Mouse (Mus musculus): Measurements from ENCODE around the gene Adamtsl1. TPM values are rescaled to one million over a fixed set of nuclear protein-coding genes. Genes with fewer than 3 reads are reported as not detected.

Adamtsl1 gene
- total RNA-seq, 2 experiments from 2014 or later: not detected

DNA sequence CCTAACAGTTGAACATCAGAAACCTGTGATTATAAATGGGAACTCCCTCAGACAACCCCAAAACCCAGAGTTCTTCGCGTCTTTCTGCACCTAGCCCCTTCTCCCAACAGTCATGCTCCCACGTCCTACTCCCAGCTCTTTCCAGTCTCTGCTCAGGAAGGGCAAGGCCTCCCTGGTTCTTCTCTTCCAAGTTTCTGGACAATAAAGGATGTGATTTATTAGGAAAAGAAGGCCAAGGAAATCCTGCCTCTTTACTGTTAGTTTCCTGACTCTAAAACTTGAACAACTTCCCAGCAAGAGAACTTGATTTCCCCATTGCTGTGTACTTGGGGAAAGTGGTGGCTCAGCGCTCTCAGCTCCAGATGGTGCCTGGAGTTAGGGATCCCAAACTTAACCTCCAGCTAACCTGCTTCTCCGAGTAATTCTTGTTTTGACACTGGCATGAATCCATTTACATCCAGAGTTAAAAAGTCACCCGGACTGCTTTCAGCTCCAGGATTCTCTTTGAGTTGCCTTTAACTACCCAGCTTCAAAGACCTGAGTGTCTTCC is 823.3 kb downstream of the Adamtsl1 start:
- no peak for ATAC-seq (replicated peaks; ENCODE audit: low FRiP score, poor library complexity, severe bottlenecking)

DNA sequence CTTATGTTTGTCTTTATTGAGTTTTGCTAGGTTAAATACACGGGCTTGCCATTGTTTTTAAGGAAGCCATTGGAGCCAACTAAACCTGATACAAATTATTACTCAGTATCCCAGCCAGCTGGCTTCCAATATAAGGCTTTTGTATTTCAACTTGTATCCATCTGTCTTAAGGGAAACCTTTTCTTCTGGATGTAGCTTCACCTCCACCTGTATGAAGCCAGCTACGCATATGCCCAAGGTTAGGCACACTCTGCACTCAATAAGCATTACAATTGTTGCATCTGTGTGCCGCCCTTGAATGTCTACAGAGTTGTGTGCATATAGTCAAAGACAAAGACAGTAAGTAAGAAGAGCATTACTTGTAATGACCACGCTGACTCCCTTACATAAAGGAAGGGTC is 835.4 kb downstream of the Adamtsl1 start:
- ATAC-seq (replicated peaks; ENCODE audit: low FRiP score, poor library complexity, severe bottlenecking): no peak

- no peak for ATAC-seq (replicated peaks; ENCODE audit: low FRiP score, poor library complexity, severe bottlenecking)
Measured at GRCm38 (mm10) chr4:86352121-86352520, 838.1 kb downstream of the Adamtsl1 start.

DNA sequence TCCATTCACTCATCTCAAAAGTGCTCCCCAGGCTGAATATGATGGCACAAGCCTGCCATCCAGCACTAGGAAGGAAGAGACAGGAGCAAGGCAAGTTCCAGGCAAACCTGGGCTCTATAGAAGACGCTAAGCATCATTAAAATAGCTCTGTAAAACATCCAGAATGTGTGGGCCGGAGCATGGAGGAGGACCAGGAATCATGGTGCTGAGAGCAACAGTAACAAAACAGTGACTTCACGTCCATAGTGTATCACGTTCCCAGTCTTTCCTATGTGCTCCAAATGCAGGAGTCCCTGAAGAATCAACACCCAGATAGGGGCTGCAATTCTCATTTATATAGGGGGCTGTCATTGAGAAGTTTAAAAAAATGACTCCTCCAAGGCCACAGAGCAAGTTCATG is 839.6 kb downstream of the Adamtsl1 start:
- ATAC-seq (replicated peaks; ENCODE audit: low FRiP score, poor library complexity, severe bottlenecking): no peak

DNA sequence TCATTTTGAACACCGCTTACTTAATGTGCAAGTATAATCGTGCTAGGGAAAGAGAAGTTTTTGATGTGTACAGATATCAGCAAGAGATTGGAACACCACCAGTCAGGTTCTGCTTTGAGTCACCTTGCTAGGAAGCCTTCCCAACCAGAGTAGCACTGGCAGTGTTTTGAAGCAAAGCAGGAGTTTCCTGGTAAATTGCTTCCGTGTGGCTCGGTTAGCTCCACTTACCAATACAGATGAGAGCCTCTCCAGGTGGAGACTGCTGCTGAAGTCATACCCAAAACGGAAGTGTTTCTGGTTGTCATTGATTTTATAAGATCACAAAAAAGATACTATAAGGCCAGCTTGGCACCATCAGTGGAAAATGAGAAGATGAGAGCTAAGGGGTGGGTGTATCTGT is 845.4 kb downstream of the Adamtsl1 start:
- no peak for ATAC-seq (replicated peaks; ENCODE audit: low FRiP score, poor library complexity, severe bottlenecking)

DNA sequence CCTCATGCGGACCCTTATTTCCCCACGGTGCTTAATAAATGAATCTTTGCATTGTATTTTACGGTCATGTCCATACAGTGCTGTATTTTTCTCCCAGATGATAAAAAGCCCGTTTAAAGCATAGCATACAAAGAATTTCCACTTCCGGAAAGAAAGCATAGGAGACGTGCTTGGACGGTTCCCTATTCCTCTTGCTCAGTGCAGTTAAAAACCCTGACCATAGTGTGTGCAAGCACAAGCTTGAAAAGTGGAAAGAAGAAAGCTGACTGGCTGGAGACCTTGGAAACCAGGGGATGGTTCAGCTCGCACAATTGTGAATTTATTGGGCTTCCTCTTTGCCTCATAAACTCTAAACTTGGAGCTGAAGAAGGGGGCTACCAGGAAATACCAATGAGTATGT is 855.1 kb downstream of the Adamtsl1 start:
- no peak for ATAC-seq (replicated peaks; ENCODE audit: low FRiP score, poor library complexity, severe bottlenecking)

- no peak for ATAC-seq (replicated peaks; ENCODE audit: low FRiP score, poor library complexity, severe bottlenecking)
Measured at GRCm38 (mm10) chr4:86373166-86373565, 859.2 kb downstream of the Adamtsl1 start.

- no peak for ATAC-seq (replicated peaks; ENCODE audit: low FRiP score, poor library complexity, severe bottlenecking)
Measured at GRCm38 (mm10) chr4:86383124-86383523, 869.2 kb downstream of the Adamtsl1 start.

DNA sequence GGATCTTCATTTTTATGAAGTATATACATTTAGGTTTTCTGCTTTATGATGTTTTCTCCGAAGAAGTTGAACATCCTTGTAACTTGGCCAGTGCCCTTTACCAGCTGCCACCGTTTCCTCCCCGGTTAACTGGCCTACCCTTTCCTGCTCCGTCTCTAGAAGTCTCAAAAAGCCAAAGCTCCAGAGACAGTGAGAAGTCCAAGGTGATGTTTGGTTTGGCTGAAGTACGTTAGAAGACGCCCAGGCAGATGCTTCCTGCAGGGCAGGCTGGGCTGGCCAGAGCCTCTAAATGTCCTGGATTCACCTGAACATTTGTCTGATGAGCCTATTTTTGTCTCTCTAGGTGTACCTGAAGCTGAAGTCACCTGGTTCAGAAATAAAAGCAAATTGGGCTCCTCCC is 871.1 kb downstream of the Adamtsl1 start:
- no peak for ATAC-seq (replicated peaks; ENCODE audit: low FRiP score, poor library complexity, severe bottlenecking)

DNA sequence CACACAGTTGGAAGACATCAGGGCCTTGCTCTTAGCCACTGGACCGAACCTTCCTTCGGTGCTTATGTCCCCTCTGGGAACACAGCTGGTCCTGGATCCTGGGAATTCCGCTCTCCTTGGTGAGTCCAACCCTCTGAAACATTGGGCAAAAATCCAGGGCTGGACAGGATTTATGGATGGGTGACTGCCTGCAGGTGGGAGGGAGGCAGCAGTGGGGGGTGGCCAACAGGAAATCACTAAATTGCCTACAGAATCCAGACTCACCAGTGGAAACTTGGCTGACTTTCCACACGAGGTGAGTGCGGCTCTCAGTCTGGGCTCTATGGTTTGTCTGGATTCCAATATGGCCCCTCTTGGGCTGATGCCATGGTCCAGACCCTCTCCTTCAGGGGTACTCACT is 874.5 kb downstream of the Adamtsl1 start:
- ATAC-seq (replicated peaks; ENCODE audit: low FRiP score, poor library complexity, severe bottlenecking): no peak

GRCm38 (mm10) chr4:86391176-86391575 is 877.2 kb downstream of the Adamtsl1 start:
- no peak for ATAC-seq (replicated peaks; ENCODE audit: low FRiP score, poor library complexity, severe bottlenecking)

GRCm38 (mm10) chr4:86395636-86396035 is 881.7 kb downstream of the Adamtsl1 start:
- ATAC-seq (replicated peaks; ENCODE audit: low FRiP score, poor library complexity, severe bottlenecking): no peak

- ATAC-seq (replicated peaks; ENCODE audit: low FRiP score, poor library complexity, severe bottlenecking): no peak
Measured at GRCm38 (mm10) chr4:86396672-86397288, 882.8 kb downstream of the Adamtsl1 start.

DNA sequence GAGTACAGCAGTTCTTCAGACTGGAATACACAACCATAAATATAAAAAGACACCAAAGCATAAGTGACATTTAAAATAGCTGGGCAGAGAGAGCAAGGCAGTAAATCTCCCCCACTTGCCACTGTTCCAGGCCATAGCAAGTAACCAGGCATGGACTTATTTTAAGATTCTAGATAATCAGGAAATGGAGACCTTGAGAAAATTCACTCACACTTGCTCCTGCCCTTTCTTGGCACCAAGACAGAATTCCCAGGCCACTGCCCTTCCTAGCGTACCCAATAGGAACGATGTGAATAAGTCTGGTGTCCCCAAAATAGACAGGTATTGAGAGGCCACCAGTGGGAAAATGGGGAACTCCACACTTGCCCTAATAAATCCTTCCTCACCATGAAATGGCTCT is 883.5 kb downstream of the Adamtsl1 start:
- ATAC-seq (replicated peaks; ENCODE audit: low FRiP score, poor library complexity, severe bottlenecking): no peak

- no peak for ATAC-seq (replicated peaks; ENCODE audit: low FRiP score, poor library complexity, severe bottlenecking)
Measured at GRCm38 (mm10) chr4:86401116-86401515, 887.1 kb downstream of the Adamtsl1 start.

DNA sequence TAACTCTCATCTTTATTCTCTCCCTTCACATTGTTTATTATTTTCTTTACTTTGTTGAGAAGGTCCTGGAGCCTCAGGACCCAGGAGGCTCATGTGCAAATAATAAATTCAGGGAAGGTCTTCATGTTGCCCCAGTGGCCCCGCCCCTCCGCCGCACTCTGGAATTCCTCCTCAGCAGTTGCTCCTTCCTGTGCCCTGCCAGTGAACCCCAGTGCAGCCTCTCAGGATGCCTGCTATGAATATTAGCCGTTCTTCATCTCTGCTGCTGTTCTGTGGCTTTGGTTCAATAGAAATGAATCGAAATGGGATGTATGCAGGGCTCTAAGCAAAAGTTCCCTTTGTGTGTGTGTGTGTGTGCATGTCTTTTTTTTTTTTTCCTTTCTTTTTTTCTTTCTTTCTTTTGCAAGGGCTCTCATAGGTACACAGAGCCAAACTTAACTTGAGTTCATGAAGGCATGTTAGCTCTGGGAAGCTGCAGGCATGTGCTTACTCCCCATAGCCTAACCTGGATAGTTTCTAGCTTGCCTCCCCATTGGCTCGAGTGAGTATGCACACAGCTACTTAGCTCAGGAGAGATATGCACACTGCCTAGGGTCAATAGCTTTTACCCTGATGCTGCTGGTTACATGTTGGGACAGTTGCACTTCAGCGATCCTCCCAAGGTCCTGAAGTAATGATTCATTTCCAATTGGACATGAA is 892.7 kb downstream of the Adamtsl1 start:
- no peak for ATAC-seq (replicated peaks; ENCODE audit: low FRiP score, poor library complexity, severe bottlenecking)

- no peak for ATAC-seq (replicated peaks; ENCODE audit: low FRiP score, poor library complexity, severe bottlenecking)
Measured at GRCm38 (mm10) chr4:86407200-86407527, 893.2 kb downstream of the Adamtsl1 start.

DNA sequence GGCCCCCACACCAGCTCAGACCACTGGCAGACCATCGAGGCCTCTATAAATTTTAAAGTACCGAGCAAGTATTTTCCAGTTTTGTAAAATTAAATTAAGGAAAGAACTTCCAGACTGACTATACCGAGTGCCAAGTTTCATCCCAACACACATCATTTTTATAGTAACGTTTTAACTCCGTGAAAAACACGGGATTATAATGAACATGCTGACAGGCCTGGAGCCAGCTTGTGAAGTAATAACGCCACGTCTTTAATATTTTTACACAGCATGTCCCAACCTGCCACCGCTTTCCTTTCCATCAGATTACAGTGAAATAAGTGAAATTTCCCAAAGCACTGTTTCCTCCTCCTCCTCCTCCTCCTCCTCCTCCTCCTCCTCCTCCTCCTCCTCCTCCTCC is 894.4 kb downstream of the Adamtsl1 start:
- no peak for ATAC-seq (replicated peaks; ENCODE audit: low FRiP score, poor library complexity, severe bottlenecking)

- ATAC-seq (replicated peaks; ENCODE audit: low FRiP score, poor library complexity, severe bottlenecking): no peak
Measured at GRCm38 (mm10) chr4:86410946-86411345, 897.0 kb downstream of the Adamtsl1 start.

GRCm38 (mm10) chr4:86413388-86413787 is 899.4 kb downstream of the Adamtsl1 start:
- no peak for ATAC-seq (replicated peaks; ENCODE audit: low FRiP score, poor library complexity, severe bottlenecking)

DNA sequence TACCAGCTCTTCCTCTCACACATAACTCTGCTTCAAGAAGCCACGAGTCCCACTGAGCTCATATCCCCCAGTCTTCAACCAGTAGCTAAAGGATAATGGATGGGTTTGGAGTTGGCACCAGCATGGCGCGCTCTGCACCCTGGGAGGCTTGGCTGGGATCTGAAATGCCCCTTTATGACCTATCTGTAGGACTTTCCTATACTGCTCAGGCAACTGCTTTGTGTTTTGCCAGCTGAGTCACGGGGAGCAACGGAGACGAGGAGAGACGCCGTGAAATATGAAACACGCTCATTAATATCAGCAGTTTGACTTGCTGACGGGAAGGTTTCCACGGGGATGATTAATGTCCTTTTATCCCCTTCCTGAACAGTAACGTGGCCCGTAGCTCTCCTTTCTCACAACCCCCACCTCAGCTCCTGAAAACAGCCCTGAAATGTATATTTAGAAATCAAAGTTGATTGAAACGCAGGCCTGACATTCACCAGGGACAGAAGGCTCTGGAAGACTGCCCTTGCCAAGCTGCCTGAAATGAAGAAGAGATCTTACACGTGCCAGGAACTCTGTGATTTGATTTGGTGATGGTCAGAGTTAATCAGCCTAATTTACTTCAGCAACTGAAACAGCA is 902.5 kb downstream of the Adamtsl1 start:
- no peak for ATAC-seq (replicated peaks; ENCODE audit: low FRiP score, poor library complexity, severe bottlenecking)

All from erythroid progenitor cell, adult 5-6 weeks (primary cell).